Mouse (Mus musculus): ENCODE results near the gene Syt2.

The Syt2 gene

DNA sequence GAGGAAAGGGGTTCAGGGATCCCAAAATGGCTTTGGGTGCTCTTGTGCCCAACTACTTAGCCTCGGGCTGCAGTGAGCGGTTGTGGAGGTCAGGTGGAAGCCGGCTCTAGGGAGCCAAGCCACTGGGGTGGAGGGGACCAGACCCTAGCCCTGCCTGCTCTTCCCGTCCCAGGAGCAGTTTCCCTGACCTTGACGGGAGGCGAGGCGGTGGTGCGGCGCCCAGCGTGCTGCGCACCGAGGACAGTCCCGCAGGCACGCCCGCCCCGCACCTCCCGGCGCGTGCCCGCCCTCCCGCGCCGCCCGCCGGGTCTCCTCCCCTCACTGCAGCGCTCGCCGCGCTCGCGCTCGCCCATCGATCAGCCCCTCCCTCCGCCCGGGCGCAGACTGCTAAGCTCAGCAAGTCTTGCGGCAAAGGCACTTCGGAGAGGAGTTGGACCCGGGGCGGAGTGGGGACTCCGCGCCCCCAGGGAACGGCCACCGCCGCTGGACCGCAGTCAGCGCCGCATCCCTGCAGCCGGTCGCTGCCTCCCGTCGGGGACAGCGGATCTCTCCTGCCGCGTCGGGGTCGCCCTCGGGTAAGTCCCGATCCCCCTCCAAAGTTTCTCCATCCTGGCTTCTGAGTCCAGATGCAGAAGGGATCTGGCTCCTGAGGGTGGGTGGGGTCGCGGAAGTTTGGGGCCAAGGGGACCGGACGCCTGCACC, at the start of gene Syt2:
TSS of gene Syt2 (plus strand) at position 417 of the 702 bp plus-strand sequence.
- Histone ChIP-seq H3K27me3 (ENCODE audit: insufficient read depth, low read length) (peaks cover 86% of the 10 kb centered on the region), H3K4me1 (replicated peaks; ENCODE audit: low read depth, low read length) (peaks cover 33% of the 10 kb centered on the region), H3K4me3 (replicated peaks; ENCODE audit: low read length) (peak within 1 kb of the TSS; percentile 83), H3K36me3 (ENCODE audit: insufficient read depth, low read length) (no peaks in the 10 kb centered on the region), H3K9me3 (ENCODE audit: low read length) (no peaks in the 10 kb centered on the region)
- no peak for TF ChIP-seq POU5F1 (IDR thresholded peaks at IDR 0.05; ENCODE audit: borderline replicate concordance, low read length)

GRCm38 (mm10) chr1:134597339-134598054, 49.0 kb upstream of the Syt2 start:
- H3K4me1 ChIP-seq (replicated peaks; ENCODE audit: low read depth, low read length) = peaks cover 8% of the 10 kb centered on the region; the same call in 1 of the 2 replicates
- H3K9me3 ChIP-seq (ENCODE audit: low read length) = no peaks in the 10 kb centered on the region
- H3K36me3 ChIP-seq (ENCODE audit: insufficient read depth, low read length) = peaks cover 98% of the 10 kb centered on the region
- H3K27me3 ChIP-seq (ENCODE audit: insufficient read depth, low read length) = no peaks in the 10 kb centered on the region
- H3K4me3 ChIP-seq (replicated peaks; ENCODE audit: low read length) = no peak overlapping the region
- TF ChIP-seq NANOG (IDR thresholded peaks at IDR 0.05; ENCODE audit: borderline replicate concordance, low read length) (no peak), POU5F1 (IDR thresholded peaks at IDR 0.05; ENCODE audit: borderline replicate concordance, low read length) (no peak), CTCF (conservative IDR thresholded peaks at IDR 0.05; ENCODE audit: low read length) (no peak)

- no peaks in the 10 kb centered on the region for H3K9me3 ChIP-seq (ENCODE audit: low read length)
- peaks cover 31% of the 10 kb centered on the region for H3K4me1 ChIP-seq (replicated peaks; ENCODE audit: low read depth, low read length)
- no peak overlapping the region for H3K4me3 ChIP-seq (replicated peaks; ENCODE audit: low read length)
- TF ChIP-seq CTCF (conservative IDR thresholded peaks at IDR 0.05; ENCODE audit: low read length) (no peak), POU5F1 (IDR thresholded peaks at IDR 0.05; ENCODE audit: borderline replicate concordance, low read length) (no peak), NANOG (IDR thresholded peaks at IDR 0.05; ENCODE audit: borderline replicate concordance, low read length) (no peak)
- no peaks in the 10 kb centered on the region for H3K27me3 ChIP-seq (ENCODE audit: insufficient read depth, low read length)
- peaks cover 99% of the 10 kb centered on the region for H3K36me3 ChIP-seq (ENCODE audit: insufficient read depth, low read length)
Observed at GRCm38 (mm10) chr1:134604086-134604485, 42.4 kb upstream of the Syt2 start.

GRCm38 (mm10) chr1:134605670-134606069, 40.8 kb upstream of the Syt2 start:
- no peak overlapping the region for H3K4me3 ChIP-seq (replicated peaks; ENCODE audit: low read length)
- H3K36me3 ChIP-seq (ENCODE audit: insufficient read depth, low read length) = peaks cover 100% of the 10 kb centered on the region
- TF ChIP-seq CTCF (conservative IDR thresholded peaks at IDR 0.05; ENCODE audit: low read length) (no peak), NANOG (IDR thresholded peaks at IDR 0.05; ENCODE audit: borderline replicate concordance, low read length) (no peak), POU5F1 (IDR thresholded peaks at IDR 0.05; ENCODE audit: borderline replicate concordance, low read length) (no peak)
- no peaks in the 10 kb centered on the region for H3K27me3 ChIP-seq (ENCODE audit: insufficient read depth, low read length)
- peaks cover 42% of the 10 kb centered on the region for H3K4me1 ChIP-seq (replicated peaks; ENCODE audit: low read depth, low read length)
- no peaks in the 10 kb centered on the region for H3K9me3 ChIP-seq (ENCODE audit: low read length)

- Histone ChIP-seq H3K9me3 (ENCODE audit: low read length) (no peaks in the 10 kb centered on the region), H3K4me1 (replicated peaks; ENCODE audit: low read depth, low read length) (peaks cover 47% of the 10 kb centered on the region), H3K36me3 (ENCODE audit: insufficient read depth, low read length) (peaks cover 100% of the 10 kb centered on the region), H3K4me3 (replicated peaks; ENCODE audit: low read length) (no peak overlapping the region), H3K27me3 (ENCODE audit: insufficient read depth, low read length) (no peaks in the 10 kb centered on the region)
- no peak for TF ChIP-seq CTCF (conservative IDR thresholded peaks at IDR 0.05; ENCODE audit: low read length)
- no peak for TF ChIP-seq POU5F1 (IDR thresholded peaks at IDR 0.05; ENCODE audit: borderline replicate concordance, low read length)
- no peak for TF ChIP-seq NANOG (IDR thresholded peaks at IDR 0.05; ENCODE audit: borderline replicate concordance, low read length)
Observed at GRCm38 (mm10) chr1:134606381-134606780, 40.1 kb upstream of the Syt2 start.

- TF ChIP-seq POU5F1 (IDR thresholded peaks at IDR 0.05; ENCODE audit: borderline replicate concordance, low read length) (no peak), NANOG (IDR thresholded peaks at IDR 0.05; ENCODE audit: borderline replicate concordance, low read length) (no peak), CTCF (conservative IDR thresholded peaks at IDR 0.05; ENCODE audit: low read length) (no peak)
- H3K4me3 ChIP-seq (replicated peaks; ENCODE audit: low read length) = no peak overlapping the region
- H3K4me1 ChIP-seq (replicated peaks; ENCODE audit: low read depth, low read length) = peaks cover 50% of the 10 kb centered on the region
- peaks cover 100% of the 10 kb centered on the region for H3K36me3 ChIP-seq (ENCODE audit: insufficient read depth, low read length)
- H3K27me3 ChIP-seq (ENCODE audit: insufficient read depth, low read length) = no peaks in the 10 kb centered on the region
- H3K9me3 ChIP-seq (ENCODE audit: low read length) = no peaks in the 10 kb centered on the region
Observed at GRCm38 (mm10) chr1:134607279-134607678, 39.2 kb upstream of the Syt2 start.

DNA sequence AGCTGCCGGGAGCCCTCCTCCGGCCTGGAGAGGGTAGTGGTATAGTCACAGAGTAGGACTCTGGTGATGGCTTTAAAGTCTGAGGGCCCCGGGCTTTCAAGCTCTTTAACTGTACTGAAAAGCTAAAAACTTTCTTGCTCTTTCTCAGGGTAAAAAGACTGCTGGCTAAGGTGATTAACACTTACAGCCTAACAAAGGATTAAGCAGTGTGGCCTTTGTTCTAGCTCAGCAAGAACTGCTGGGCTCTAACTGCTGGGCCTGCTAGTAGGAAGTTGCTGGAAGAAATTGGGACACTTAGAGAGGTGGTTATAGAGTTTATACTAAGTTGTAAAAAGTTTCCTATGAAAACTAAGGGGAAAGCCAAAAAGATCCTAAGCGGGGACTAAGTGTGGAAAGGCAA, 37.3 kb upstream of the Syt2 start:
- H3K4me3 ChIP-seq (replicated peaks; ENCODE audit: low read length) = no peak overlapping the region

DNA sequence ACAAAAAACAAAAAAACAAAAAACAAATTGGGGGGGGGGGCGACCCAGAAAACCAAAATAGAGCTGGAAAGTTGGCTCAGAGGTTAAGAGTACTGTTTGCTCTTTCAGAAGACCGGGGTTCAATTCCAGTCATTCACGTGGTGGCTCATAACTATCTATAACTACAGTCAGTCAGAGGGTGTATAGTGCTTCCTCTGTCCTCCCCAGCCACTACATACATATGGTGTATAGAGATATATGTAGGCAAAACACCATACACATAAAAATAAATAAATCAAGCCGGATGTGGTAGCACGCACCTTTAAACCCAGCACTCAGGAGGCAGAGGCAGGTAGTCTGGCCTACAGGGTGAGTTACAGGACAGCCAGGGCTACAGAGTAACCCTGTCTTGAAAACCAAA, 31.9 kb upstream of the Syt2 start:
- H3K9me3 ChIP-seq (ENCODE audit: low read length) = no peaks in the 10 kb centered on the region
- H3K4me3 ChIP-seq (replicated peaks; ENCODE audit: low read length) = no peak overlapping the region
- peaks cover 100% of the 10 kb centered on the region for H3K36me3 ChIP-seq (ENCODE audit: insufficient read depth, low read length)
- peaks cover 34% of the 10 kb centered on the region for H3K4me1 ChIP-seq (replicated peaks; ENCODE audit: low read depth, low read length)
- H3K27me3 ChIP-seq (ENCODE audit: insufficient read depth, low read length) = no peaks in the 10 kb centered on the region
- TF ChIP-seq POU5F1 (IDR thresholded peaks at IDR 0.05; ENCODE audit: borderline replicate concordance, low read length) (no peak), NANOG (IDR thresholded peaks at IDR 0.05; ENCODE audit: borderline replicate concordance, low read length) (no peak), CTCF (conservative IDR thresholded peaks at IDR 0.05; ENCODE audit: low read length) (no peak)

More for the DNA sequence above, 37.3 kb upstream of the Syt2 start:
- Histone ChIP-seq H3K27me3 (ENCODE audit: insufficient read depth, low read length) (no peaks in the 10 kb centered on the region), H3K9me3 (ENCODE audit: low read length) (no peaks in the 10 kb centered on the region), H3K36me3 (ENCODE audit: insufficient read depth, low read length) (peaks cover 100% of the 10 kb centered on the region), H3K4me1 (replicated peaks; ENCODE audit: low read depth, low read length) (peaks cover 58% of the 10 kb centered on the region)
- TF ChIP-seq NANOG (IDR thresholded peaks at IDR 0.05; ENCODE audit: borderline replicate concordance, low read length) = peak; percentile 95
- no peak for TF ChIP-seq CTCF (conservative IDR thresholded peaks at IDR 0.05; ENCODE audit: low read length)
- no peak for TF ChIP-seq POU5F1 (IDR thresholded peaks at IDR 0.05; ENCODE audit: borderline replicate concordance, low read length)
